Mouse (Mus musculus): ENCODE data around the gene Ccnb2.

GRCm38 (mm10) chr9:70383750-70384149 is 37.6 kb downstream of the Ccnb2 start:
- no peak for TF ChIP-seq CTCF (IDR thresholded peaks at IDR 0.05; ENCODE audit: insufficient read depth, low read depth, low read length)
- TF ChIP-seq POLR2A (IDR thresholded peaks at IDR 0.05; ENCODE audit: insufficient read depth, low read depth, low read length): no peak

Data from olfactory bulb, adult 2 months (tissue).